Mouse (Mus musculus) lung, embryonic 15.5 days (tissue): Measurements from ENCODE around the gene Chd6. TPM values are rescaled to one million over a fixed set of nuclear protein-coding genes. Genes with fewer than 3 reads are reported as not detected.

Experiments used
- ATAC-seq: fragments of 200-750 bp; cut with Nextera tagmentation; 2 replicates; pipeline ENCODE4 v1.8.0; 2017; ENCODE audit warnings: moderate number of reproducible peaks, borderline replicate concordance; ENCODE audit not compliant: low FRiP score, low TSS enrichment; ENCODE audit errors: extremely low read depth
- H3K27ac ChIP-seq: fragments of 300-500 bp; sonication (generic); 2 replicates; pipeline ENCODE4 v1.5.1; 2015; ENCODE audit warnings: moderate library complexity, mild to moderate bottlenecking, inconsistent platforms
- H3K27me3 ChIP-seq: fragments of 300-500 bp; sonication (generic); 2 replicates; pipeline ENCODE4 v1.6.1; 2015; ENCODE audit warnings: inconsistent platforms
- H3K36me3 ChIP-seq: fragments of 300-500 bp; sonication (generic); 2 replicates; pipeline ENCODE4 v1.6.1; 2015; ENCODE audit warnings: inconsistent platforms
- H3K4me1 ChIP-seq: fragments of 300-500 bp; sonication (generic); 2 replicates; pipeline ENCODE4 v1.6.1; 2015; ENCODE audit warnings: inconsistent platforms
- H3K4me2 ChIP-seq: fragments of 300-500 bp; sonication (generic); 2 replicates; pipeline ENCODE4 v1.6.1; 2015; ENCODE audit warnings: inconsistent platforms, mild to moderate bottlenecking, moderate library complexity
- H3K4me3 ChIP-seq: fragments of 300-500 bp; sonication (generic); 2 replicates; pipeline ENCODE4 v1.5.1; 2015; ENCODE audit warnings: mild to moderate bottlenecking, inconsistent platforms
- H3K9ac ChIP-seq: fragments of 300-500 bp; sonication (generic); 2 replicates; pipeline ENCODE4 v1.6.1; 2015; ENCODE audit warnings: inconsistent platforms
- H3K9me3 ChIP-seq: fragments of 300-500 bp; sonication (generic); 2 replicates; pipeline ENCODE4 v1.6.1; 2016; ENCODE audit warnings: inconsistent platforms
- WGBS: fragments of 180-500 bp; shearing (Covaris S2); methylation state at CpG from one replicate; pipeline ENCODE4 v1.1.7; 2015; 5-methylcytosine and 5-hydroxymethylcytosine counted together
- polyA plus RNA-seq: library from polyadenylated mRNA; unstranded; fragments of >200 nt; fragmentation: Nextera tagmentation; extraction: Ambion mirVana; gene quantifications from 2 replicates; pipeline ENCODE4 v1.2.1, GENCODE M21; 2015

The Chd6 gene
- polyA plus RNA-seq, 1 experiment from 2014 or later = 32.8 TPM

DNA sequence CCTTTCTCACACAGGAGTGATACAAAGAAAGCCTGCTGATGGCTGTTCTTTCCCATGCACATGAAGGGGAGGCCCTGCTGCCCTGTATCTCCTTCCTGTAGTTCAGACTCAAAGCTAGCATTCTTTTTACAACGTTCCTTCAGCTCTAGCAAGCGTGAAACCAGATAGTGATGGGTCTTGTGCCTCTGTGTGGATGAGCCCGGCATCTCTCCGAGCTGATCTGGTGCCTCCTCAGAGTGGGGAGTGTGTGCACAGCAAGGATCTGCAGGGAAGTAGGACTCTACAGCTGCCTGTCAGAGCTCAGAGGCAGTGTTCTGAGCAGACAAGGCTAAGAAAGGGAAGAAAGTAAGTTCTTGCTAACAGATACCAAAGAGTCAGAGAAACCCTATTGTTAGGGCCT, 157.3 kb downstream of the Chd6 start:
- no peaks in the 10 kb centered on the region for H3K4me1 ChIP-seq
- H3K36me3 ChIP-seq = peaks cover 84% of the 10 kb centered on the region
- no peaks in the 10 kb centered on the region for H3K27me3 ChIP-seq
- no peak overlapping the region for H3K27ac ChIP-seq
- ATAC-seq = no peak
- no peak overlapping the region for H3K4me2 ChIP-seq
- WGBS = 78% methylated on average over 4 of the region's 4 CpGs
- no peak overlapping the region for H3K4me3 ChIP-seq
- no peaks in the 10 kb centered on the region for H3K9me3 ChIP-seq
- no peak overlapping the region for H3K9ac ChIP-seq

DNA sequence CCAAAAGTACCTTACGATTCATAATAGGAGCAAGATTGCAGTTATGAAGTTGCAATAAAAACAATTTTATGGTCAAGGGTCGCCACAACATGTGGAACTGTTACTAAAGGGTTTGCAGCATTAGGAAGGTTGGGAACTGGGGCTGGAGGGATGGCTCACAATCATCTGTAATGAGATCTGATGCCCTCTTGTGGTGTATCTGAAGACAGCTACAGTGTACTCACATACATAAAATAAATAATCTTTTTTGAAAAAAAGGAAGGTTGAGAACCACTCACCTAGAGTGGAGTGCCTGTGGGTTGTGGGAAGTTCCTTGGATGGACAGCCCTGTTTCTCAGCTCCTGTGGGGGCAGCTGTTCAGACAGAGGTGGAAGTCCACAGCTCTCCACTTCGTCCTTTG, 166.4 kb downstream of the Chd6 start:
- no peaks in the 10 kb centered on the region for H3K9me3 ChIP-seq
- no peaks in the 10 kb centered on the region for H3K36me3 ChIP-seq
- 57% methylated on average over 3 of the region's 3 CpGs for WGBS
- H3K4me3 ChIP-seq = no peak overlapping the region
- no peak overlapping the region for H3K4me2 ChIP-seq
- ATAC-seq = peak; percentile 20; the same call in 1 of the 2 replicates
- H3K9ac ChIP-seq = no peak overlapping the region
- H3K4me1 ChIP-seq = no peaks in the 10 kb centered on the region; the same call in 1 of the 2 replicates
- H3K27ac ChIP-seq = no peak overlapping the region
- no peaks in the 10 kb centered on the region for H3K27me3 ChIP-seq

DNA sequence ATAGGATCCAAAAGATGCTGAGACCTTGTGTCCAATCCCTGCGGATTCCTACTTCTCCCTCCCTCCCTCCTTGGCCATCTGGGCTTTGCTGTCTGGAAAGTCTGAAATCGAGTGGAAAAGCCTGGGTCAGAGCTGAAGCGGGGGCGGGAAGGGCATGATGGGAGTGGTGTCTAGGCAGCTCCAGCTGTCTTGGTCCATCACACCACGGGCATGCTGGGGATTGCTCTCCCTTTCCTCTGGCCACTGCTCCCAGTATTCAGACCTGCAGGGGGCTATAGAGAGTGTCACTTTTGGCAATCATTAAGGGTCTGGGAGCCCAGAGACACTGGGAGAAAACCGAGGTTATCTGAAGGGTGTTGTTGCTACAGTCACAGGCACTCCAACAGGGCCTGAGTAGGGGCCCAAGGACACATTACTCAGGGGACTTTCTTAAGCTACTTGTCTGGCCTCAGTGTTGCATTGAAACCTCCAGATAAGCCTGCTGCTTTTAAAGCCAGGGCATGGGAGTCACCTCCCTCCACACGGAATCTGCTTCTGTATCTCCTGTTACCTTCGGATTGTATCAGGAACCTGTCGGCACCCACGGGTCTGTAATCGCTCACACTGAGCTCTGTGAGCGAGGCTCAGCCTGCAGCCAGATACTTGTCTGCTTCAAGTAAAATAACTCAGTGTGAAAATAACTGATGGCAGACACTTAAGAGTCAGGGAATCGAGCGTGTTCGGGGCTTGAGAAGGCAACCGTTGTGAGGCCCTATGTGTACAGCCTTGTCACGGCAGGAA, 167.8 kb downstream of the Chd6 start:
- 44% methylated on average over 17 of the region's 17 CpGs for WGBS
- H3K27me3 ChIP-seq = no peaks in the 10 kb centered on the region
- ATAC-seq = no peak
- no peaks in the 10 kb centered on the region for H3K36me3 ChIP-seq
- no peaks in the 10 kb centered on the region for H3K9me3 ChIP-seq
- H3K27ac ChIP-seq = no peak overlapping the region
- H3K4me1 ChIP-seq = no peaks in the 10 kb centered on the region; the same call in 1 of the 2 replicates
- H3K4me2 ChIP-seq = no peak overlapping the region
- no peak overlapping the region for H3K9ac ChIP-seq
- no peak overlapping the region for H3K4me3 ChIP-seq

DNA sequence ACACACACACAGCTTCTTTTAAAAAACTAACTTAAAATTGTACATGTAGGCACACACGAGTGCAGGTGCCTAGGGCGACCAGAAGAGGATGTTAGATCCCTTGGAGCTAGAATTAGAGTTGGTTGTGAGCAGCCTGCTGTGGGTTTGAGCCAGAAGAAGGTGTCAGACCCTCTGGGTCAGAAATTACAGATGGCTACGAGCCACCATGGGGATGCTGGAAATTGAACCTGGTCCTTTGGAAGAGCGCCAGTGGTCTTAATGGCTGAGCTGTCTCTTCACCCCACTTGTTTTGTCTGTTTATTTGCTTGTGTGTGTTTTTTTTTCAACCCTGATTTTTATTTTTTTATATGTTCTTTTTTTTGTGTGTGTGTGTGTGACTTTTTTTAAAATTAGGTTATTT, 174.4 kb downstream of the Chd6 start:
- no peak for ATAC-seq
- Histone ChIP-seq H3K27ac (no peak overlapping the region), H3K4me2 (no peak overlapping the region), H3K4me3 (no peak overlapping the region), H3K9me3 (no peaks in the 10 kb centered on the region), H3K9ac (no peak overlapping the region), H3K27me3 (no peaks in the 10 kb centered on the region), H3K36me3 (no peaks in the 10 kb centered on the region), H3K4me1 (0 out of 2 replicates have a peak, but pooled peaks cover 3% of the 10 kb centered on the region)
- 72% methylated on average over 4 of the region's 4 CpGs for WGBS

DNA sequence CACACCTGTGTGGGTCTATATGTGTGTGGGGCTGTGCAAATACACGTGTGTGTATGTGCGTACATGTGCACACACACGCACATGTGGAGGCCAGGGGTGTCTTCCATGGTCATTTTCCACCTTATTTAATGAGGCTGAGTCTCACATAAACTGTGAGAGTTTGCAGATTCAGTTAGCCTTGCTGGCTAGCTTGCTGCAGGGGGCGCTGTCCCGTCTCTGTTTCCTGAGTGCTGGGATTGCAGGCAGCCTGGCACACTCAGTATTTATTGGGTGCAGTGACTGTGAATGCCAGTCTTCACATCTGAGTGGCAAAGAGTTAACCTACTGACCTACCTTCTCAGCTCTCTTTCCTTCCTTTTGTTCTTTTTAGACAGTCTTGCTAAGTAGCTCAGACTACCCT, 175.0 kb downstream of the Chd6 start:
- Histone ChIP-seq H3K36me3 (no peaks in the 10 kb centered on the region), H3K4me3 (no peak overlapping the region), H3K4me1 (0 out of 2 replicates have a peak, but pooled peaks cover 3% of the 10 kb centered on the region), H3K9me3 (no peaks in the 10 kb centered on the region), H3K9ac (no peak overlapping the region), H3K27me3 (no peaks in the 10 kb centered on the region), H3K27ac (no peak overlapping the region), H3K4me2 (no peak overlapping the region)
- WGBS = 69% methylated on average over 5 of the region's 5 CpGs
- no peak for ATAC-seq

DNA sequence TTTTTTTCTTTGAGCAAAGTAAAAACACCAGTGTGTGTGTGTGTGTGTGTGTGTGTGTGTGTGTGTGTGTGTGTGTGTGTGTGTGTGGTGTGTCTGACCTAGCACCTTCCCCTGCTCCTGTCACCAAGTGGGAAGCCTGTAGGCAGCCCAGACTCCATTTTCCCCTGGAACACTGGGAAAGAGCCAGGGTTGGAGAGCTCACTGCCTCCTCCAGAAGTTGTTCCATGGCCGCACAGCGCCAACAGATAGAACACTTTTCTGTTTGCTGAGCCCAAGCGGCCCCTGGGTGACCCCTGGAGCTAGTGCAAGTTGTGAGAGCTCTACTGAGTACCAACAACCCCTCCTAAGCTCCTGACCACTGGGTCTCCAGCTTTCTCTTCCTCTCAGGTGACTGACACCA, 175.9 kb downstream of the Chd6 start:
- Histone ChIP-seq H3K9ac (no peak overlapping the region), H3K36me3 (no peaks in the 10 kb centered on the region), H3K27ac (no peak overlapping the region), H3K4me3 (no peak overlapping the region), H3K27me3 (no peaks in the 10 kb centered on the region), H3K9me3 (no peaks in the 10 kb centered on the region), H3K4me1 (0 out of 2 replicates have a peak, but pooled peaks cover 3% of the 10 kb centered on the region), H3K4me2 (no peak overlapping the region)
- WGBS = 39% methylated on average over 3 of the region's 3 CpGs
- ATAC-seq = no peak

DNA sequence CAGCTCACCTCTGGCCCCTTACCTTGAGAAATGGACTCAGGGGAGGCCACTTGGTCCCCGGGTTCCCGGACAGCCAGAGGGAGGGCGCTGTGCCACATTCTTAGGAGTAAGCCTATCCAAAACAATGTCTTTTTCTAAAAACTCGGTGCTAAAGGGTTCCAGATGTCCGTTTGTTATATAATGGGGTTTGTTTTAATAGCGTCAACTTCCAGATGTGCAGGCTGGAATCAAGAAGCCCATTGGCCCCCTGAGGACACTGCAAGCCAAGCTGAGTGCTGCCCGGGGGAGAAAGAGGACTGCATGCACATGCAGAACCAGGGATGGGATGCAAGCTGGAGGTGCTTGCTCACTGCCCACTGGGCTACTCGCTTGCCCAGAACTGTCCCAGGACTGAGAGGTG, 176.6 kb downstream of the Chd6 start:
- no peaks in the 10 kb centered on the region for H3K36me3 ChIP-seq
- no peak overlapping the region for H3K4me2 ChIP-seq
- H3K27ac ChIP-seq = no peak overlapping the region
- no peaks in the 10 kb centered on the region for H3K9me3 ChIP-seq
- 0 out of 2 replicates have a peak, but pooled peaks cover 3% of the 10 kb centered on the region for H3K4me1 ChIP-seq
- H3K9ac ChIP-seq = no peak overlapping the region
- H3K27me3 ChIP-seq = no peaks in the 10 kb centered on the region
- no peak for ATAC-seq
- H3K4me3 ChIP-seq = no peak overlapping the region
- 43% methylated on average over 8 of the region's 8 CpGs for WGBS

DNA sequence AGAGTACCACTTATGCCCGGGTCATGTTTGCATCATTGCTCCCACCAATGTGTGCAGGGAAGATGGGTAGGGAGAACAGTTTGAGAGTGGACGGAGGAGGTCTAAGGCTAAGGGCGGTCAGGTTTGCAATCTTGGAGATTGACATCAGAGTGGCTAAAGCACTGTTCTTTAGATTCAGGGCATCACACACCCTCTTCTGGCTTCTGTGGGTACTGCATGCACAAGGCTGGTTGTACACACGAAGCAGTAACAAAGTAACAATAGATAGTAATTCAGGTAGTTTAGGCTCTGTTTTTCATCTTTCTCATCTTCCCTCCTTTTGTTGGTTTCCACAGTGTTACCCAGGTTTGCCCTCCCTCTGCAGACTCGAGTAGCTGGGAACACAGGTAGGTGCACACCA, 177.5 kb downstream of the Chd6 start:
- ATAC-seq = no peak
- 91% methylated on average over 5 of the region's 5 CpGs for WGBS

DNA sequence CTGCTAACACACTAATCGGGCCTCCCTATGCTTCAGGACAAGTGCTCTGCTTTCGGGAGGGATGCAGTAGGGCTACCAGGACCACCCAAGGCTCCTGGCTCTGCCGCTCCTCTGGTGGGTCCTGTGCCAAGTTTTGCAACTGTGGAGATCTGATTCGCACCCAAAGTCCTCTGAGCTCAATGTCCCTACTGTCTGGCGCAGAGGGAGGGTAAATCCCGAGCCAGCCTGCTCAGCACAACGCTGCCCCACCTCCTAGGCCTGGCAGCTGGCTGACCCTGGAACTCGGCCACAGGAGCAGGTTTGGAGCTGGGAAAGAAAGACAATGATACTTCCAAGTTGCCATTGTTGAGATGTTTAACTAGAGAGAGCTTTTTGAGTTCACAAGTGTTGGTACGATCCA, 183.7 kb downstream of the Chd6 start:
- no peak overlapping the region for H3K27ac ChIP-seq
- peaks cover 15% of the 10 kb centered on the region for H3K4me1 ChIP-seq
- H3K27me3 ChIP-seq = no peaks in the 10 kb centered on the region
- no peak overlapping the region for H3K9ac ChIP-seq
- 58% methylated on average over 9 of the region's 9 CpGs for WGBS
- H3K4me2 ChIP-seq = no peak overlapping the region
- H3K4me3 ChIP-seq = no peak overlapping the region
- H3K36me3 ChIP-seq = no peaks in the 10 kb centered on the region
- no peaks in the 10 kb centered on the region for H3K9me3 ChIP-seq
- ATAC-seq = peak; percentile 33; the same call in 1 of the 2 replicates

More for the DNA sequence above, 177.5 kb downstream of the Chd6 start:
- Histone ChIP-seq H3K4me2 (no peak overlapping the region), H3K9me3 (no peaks in the 10 kb centered on the region), H3K27me3 (no peaks in the 10 kb centered on the region), H3K4me1 (0 out of 2 replicates have a peak, but pooled peaks cover 3% of the 10 kb centered on the region), H3K27ac (no peak overlapping the region), H3K9ac (no peak overlapping the region), H3K4me3 (no peak overlapping the region), H3K36me3 (no peaks in the 10 kb centered on the region)

DNA sequence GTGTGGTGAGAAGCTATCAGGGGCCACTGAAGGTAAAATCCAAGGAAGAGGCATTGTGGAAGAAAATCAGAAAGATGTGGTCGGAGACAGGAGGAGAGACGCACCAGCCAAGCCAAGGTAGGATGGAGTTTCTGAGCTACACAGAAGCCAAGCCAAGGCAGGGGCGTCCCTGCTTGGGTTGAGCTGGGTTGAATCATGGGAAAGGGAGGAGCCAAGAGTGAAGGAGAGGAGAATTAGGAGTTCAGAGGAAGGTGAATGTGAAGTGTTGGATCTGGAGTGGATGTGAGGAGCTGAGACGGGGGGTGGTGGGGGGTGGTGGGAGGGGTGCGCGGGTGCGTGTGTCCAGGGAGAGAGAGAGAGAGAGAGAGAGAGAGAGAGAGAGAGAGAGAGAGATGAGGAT, 187.6 kb downstream of the Chd6 start:
- Histone ChIP-seq H3K27ac (no peak overlapping the region), H3K9ac (no peak overlapping the region), H3K9me3 (no peaks in the 10 kb centered on the region), H3K4me3 (no peak overlapping the region), H3K36me3 (no peaks in the 10 kb centered on the region), H3K4me1 (peaks cover 18% of the 10 kb centered on the region), H3K4me2 (peak overlapping the region; percentile 22; the same call in 1 of the 2 replicates), H3K27me3 (no peaks in the 10 kb centered on the region)
- 20% methylated on average over 6 of the region's 7 CpGs for WGBS
- 0 out of 2 replicates have a peak, but pooled peaks have one; percentile 28 for ATAC-seq

DNA sequence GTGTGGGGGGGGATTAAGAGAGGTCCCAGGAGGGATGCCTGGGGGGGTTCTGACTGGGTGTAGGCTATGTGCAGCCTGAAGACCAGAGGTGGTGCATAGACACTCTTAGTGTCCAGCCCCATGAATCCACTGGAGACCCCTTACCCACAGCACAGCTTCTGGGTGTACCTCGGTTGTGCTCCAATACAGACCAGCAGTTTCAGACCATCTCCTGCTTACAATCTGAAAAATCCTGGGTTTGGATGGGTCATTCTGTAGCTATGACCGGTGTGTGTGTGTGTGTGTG, 190.0 kb downstream of the Chd6 start:
- Histone ChIP-seq H3K27me3 (peaks cover 5% of the 10 kb centered on the region; the same call in 1 of the 2 replicates), H3K4me2 (no peak overlapping the region), H3K36me3 (no peaks in the 10 kb centered on the region), H3K27ac (no peak overlapping the region), H3K4me3 (no peak overlapping the region), H3K9ac (no peak overlapping the region), H3K9me3 (no peaks in the 10 kb centered on the region), H3K4me1 (peaks cover 33% of the 10 kb centered on the region)
- WGBS = 67% methylated on average over 2 of the region's 2 CpGs
- ATAC-seq = no peak

DNA sequence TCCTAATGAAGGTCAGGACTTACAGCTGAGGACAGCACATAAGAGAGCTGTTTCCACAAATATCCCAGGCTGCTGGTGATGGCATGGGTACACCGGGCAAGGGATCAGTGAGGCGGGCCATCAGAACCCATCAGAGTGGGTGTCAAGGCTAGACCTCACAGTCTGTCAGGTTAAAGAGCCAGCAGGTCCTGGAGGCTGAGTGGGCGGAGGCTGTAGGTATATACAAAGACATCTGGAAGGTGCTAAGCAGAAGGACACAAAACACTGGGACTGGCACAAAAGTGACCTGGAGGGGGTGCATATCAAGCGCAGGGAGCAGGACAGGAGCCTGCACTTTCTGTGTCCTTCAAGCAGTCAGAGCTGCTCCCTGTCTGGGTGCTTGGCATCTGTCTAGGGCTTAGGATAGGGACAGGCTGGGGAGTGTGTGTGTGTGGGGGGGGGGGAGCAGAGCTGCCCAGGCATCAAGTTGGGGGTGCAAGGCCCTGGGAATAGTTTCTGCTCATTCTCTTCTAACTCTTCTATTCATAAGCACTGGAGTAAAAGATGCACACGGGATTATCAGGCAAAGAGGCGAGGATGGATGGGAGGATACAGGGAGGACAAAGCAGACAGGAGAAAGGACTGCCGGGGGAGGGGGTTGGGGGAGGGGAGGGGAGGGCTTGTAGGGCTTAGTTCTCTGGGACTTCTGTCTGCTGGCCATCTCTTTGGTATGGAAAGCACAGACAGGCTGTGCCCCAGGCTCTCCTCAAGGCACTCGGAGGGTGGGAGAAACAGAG, 190.5 kb downstream of the Chd6 start:
- no peaks in the 10 kb centered on the region for H3K9me3 ChIP-seq
- peaks cover 33% of the 10 kb centered on the region for H3K4me1 ChIP-seq
- no peak overlapping the region for H3K4me3 ChIP-seq
- H3K27ac ChIP-seq = no peak overlapping the region
- no peak overlapping the region for H3K9ac ChIP-seq
- WGBS = 57% methylated on average over 8 of the region's 8 CpGs
- H3K27me3 ChIP-seq = peaks cover 8% of the 10 kb centered on the region; the same call in 1 of the 2 replicates
- H3K4me2 ChIP-seq = no peak overlapping the region
- H3K36me3 ChIP-seq = no peaks in the 10 kb centered on the region
- no peak for ATAC-seq
